Comparison of ENCODE assay signal across 31 mouse cellular contexts in the genomic region with DNA sequence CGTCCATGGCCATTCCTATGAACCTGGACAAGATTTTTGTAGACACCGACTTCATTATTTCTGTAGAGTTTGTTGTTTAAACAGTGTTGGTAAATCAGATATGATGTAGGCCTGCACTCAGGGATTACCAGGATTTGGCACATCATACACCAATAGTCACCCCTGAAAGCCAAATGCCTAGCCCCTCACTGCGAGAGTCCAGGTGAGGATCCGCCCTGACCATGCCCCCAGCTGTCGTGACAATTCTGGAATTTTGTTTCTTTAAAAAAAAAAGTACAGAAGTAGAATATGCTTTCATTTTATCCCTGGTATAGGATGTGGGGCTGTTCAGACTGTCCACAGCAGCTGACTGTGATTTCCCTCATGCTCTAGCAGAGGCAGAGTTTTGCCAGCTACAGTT. TPM values are rescaled to one million over a fixed set of nuclear protein-coding genes. Genes with fewer than 3 reads are reported as not detected.
DNase-seq lines count a peak whose midpoint lies in the region; ATAC-seq and TF ChIP-seq lines count a peak whose summit lies in the region.
"Had no signal": no experiment of that assay in that cellular context is flagged by ENCODE, and none has a peak within 500 bp of the region (broad histone marks: within the 10 kb centered on the region; RNA-seq: fewer than 3 reads in every experiment).

No protein-coding gene starts in this region.

- ATAC-seq in liver, postnatal 0 days: no peak
- ATAC-seq in inflammation-experienced regulatory T-cells, adult 6 months: no peak
- ATAC-seq: forebrain, embryonic 14.5 days; forebrain, embryonic 16.5 days had no signal

- H3K4me3 ChIP-seq in gastrocnemius, adult 2 months: no peak overlapping the region
- H3K4me3 ChIP-seq in heart, embryonic 10.5 days: no peak overlapping the region
- no peak overlapping the region for H3K4me3 ChIP-seq in heart, adult 2 months
- no peak overlapping the region for H3K4me3 ChIP-seq in liver, postnatal 0 days (ENCODE audit: low read depth, low read length)
- H3K4me3 ChIP-seq in limb, embryonic 10.5 days: no peak overlapping the region
- H3K4me3 ChIP-seq: embryonic facial prominence, embryonic 13.5 days; embryonic facial prominence, embryonic 15.5 days; erythroblast, embryonic 14.5 days; forebrain, embryonic 10.5 days had no signal

- DNase-seq in gastrocnemius, adult 2 months: peak; percentile 8
- DNase-seq in gastrocnemius, postnatal 25 days: no peak
- peak; percentile 58 for DNase-seq in heart, embryonic 10.5 days (ENCODE audit: low spot score)
- no peak for DNase-seq in heart, adult 2 months
- DNase-seq in liver, postnatal 0 days: peak; percentile 6
- DNase-seq in liver: no peak
- peak; percentile 4 for DNase-seq in limb, embryonic 10.5 days (ENCODE audit: low spot score)
- DNase-seq: adrenal gland, adult 2 months; adrenal gland, postnatal 10 days; adrenal gland, postnatal 25 days; cerebellum, adult 11 months; cerebellum, adult 18-20 months; cerebellum, adult 8-10 months; cerebellum, adult 9-11 months; cerebellum, postnatal 14 days; cerebellum, postnatal 36 days; embryo, embryonic 11 days had no signal

- no peak overlapping the region for H3K4me2 ChIP-seq in liver, postnatal 0 days (ENCODE audit: low read depth, low read length)
- H3K4me2 ChIP-seq: embryonic facial prominence, embryonic 13.5 days; embryonic facial prominence, embryonic 15.5 days had no signal

- 84% methylated on average over 5 of the region's 5 CpGs for WGBS in heart, embryonic 10.5 days
- 84% methylated on average over 5 of the region's 5 CpGs for WGBS in heart, adult 2 months
- WGBS in liver, postnatal 0 days (ENCODE audit: insufficient replicate concordance): 76% methylated on average over 5 of the region's 5 CpGs
- WGBS in limb, embryonic 10.5 days: 93% methylated on average over 5 of the region's 5 CpGs

- TF ChIP-seq CTCF in gastrocnemius, adult 2 months (IDR thresholded peaks at IDR 0.05): no peak
- TF ChIP-seq CTCF in heart, adult 2 months (IDR thresholded peaks at IDR 0.05): no peak
- no peak for TF ChIP-seq CTCF in liver, postnatal 0 days (IDR thresholded peaks at IDR 0.05; ENCODE audit: low read depth)

- no peak for TF ChIP-seq EP300 in heart, adult 2 months (IDR thresholded peaks at IDR 0.05; ENCODE audit: insufficient read depth, low read depth, low read length)
- TF ChIP-seq EP300 in liver, postnatal 0 days (IDR thresholded peaks at IDR 0.05; ENCODE audit: low read depth): no peak

- H3K27me3 ChIP-seq in heart, embryonic 10.5 days (ENCODE audit: insufficient read depth, poor library complexity, severe bottlenecking): no peaks in the 10 kb centered on the region
- no peaks in the 10 kb centered on the region for H3K27me3 ChIP-seq in heart, adult 2 months (ENCODE audit: control insufficient read depth, insufficient read depth, low read length)
- no peaks in the 10 kb centered on the region for H3K27me3 ChIP-seq in liver, postnatal 0 days (ENCODE audit: insufficient read depth, low read length)
- H3K27me3 ChIP-seq in limb, embryonic 10.5 days (ENCODE audit: low read depth, poor library complexity, severe bottlenecking): no peaks in the 10 kb centered on the region
- H3K27me3 ChIP-seq: embryonic facial prominence, embryonic 13.5 days; embryonic facial prominence, embryonic 15.5 days had no signal

- H3K79me2 ChIP-seq in heart, adult 2 months (replicated peaks; ENCODE audit: control insufficient read depth, insufficient read depth, low read length): no peaks in the 10 kb centered on the region

- TF ChIP-seq POLR2A in heart, adult 2 months (IDR thresholded peaks at IDR 0.05; ENCODE audit: insufficient read depth, low read depth, low read length): no peak

- intact Hi-C loops in gastrocnemius, adult 2 months (cut with DNase I): no loop called here
- intact Hi-C loops in heart, adult 2 months (cut with DNase I): no loop called here

- H3K4me1 ChIP-seq in heart, embryonic 10.5 days: no peaks in the 10 kb centered on the region
- H3K4me1 ChIP-seq in heart, adult 2 months (ENCODE audit: control insufficient read depth, insufficient read depth, low read length): no peaks in the 10 kb centered on the region
- H3K4me1 ChIP-seq in liver, postnatal 0 days (ENCODE audit: insufficient read depth): no peaks in the 10 kb centered on the region
- no peaks in the 10 kb centered on the region for H3K4me1 ChIP-seq in limb, embryonic 10.5 days
- H3K4me1 ChIP-seq: embryonic facial prominence, embryonic 13.5 days; embryonic facial prominence, embryonic 15.5 days; forebrain, embryonic 10.5 days had no signal

- H3K9ac ChIP-seq in heart, adult 2 months (ENCODE audit: low read depth, low read length): no peak overlapping the region
- H3K9ac ChIP-seq in liver, postnatal 0 days (replicated peaks): no peak overlapping the region
- H3K9ac ChIP-seq: embryonic facial prominence, embryonic 13.5 days; embryonic facial prominence, embryonic 15.5 days had no signal

- no peak overlapping the region for H3K27ac ChIP-seq in gastrocnemius, adult 2 months
- no peak overlapping the region for H3K27ac ChIP-seq in heart, embryonic 10.5 days
- H3K27ac ChIP-seq in heart, adult 2 months: no peak overlapping the region
- no peak overlapping the region for H3K27ac ChIP-seq in liver, postnatal 0 days (ENCODE audit: low read depth)
- H3K27ac ChIP-seq in limb, embryonic 10.5 days: no peak overlapping the region
- H3K27ac ChIP-seq: embryonic facial prominence, embryonic 13.5 days; embryonic facial prominence, embryonic 15.5 days; forebrain, embryonic 10.5 days had no signal

- no peaks in the 10 kb centered on the region for H3K36me3 ChIP-seq in heart, embryonic 10.5 days
- no peaks in the 10 kb centered on the region for H3K36me3 ChIP-seq in heart, adult 2 months (ENCODE audit: control insufficient read depth, insufficient read depth, low read length)
- no peaks in the 10 kb centered on the region for H3K36me3 ChIP-seq in liver, postnatal 0 days (replicated peaks; ENCODE audit: insufficient read depth, low read length)
- no peaks in the 10 kb centered on the region for H3K36me3 ChIP-seq in limb, embryonic 10.5 days
- H3K36me3 ChIP-seq: embryonic facial prominence, embryonic 13.5 days; embryonic facial prominence, embryonic 15.5 days; forebrain, embryonic 10.5 days had no signal

- H3K9me3 ChIP-seq in heart, embryonic 10.5 days: no peaks in the 10 kb centered on the region
- no peaks in the 10 kb centered on the region for H3K9me3 ChIP-seq in liver, postnatal 0 days (ENCODE audit: low read length)
- H3K9me3 ChIP-seq in limb, embryonic 10.5 days (replicated peaks): no peaks in the 10 kb centered on the region
- H3K9me3 ChIP-seq: embryonic facial prominence, embryonic 13.5 days; embryonic facial prominence, embryonic 15.5 days had no signal

RNA-seq across cellular contexts. Expression of gene Mier2, which starts 14.9 kb away (rescaled TPM):
- 10 to 100 TPM; 15.8 to 18.9 TPM for total RNA-seq in gastrocnemius, adult 2 months (2021)
- 10 to 100 TPM; 12.6 to 14.8 TPM for total RNA-seq in gastrocnemius, postnatal 25 days (2021)
- 46.6 and 53.9 TPM in 2 replicates for polyA plus RNA-seq in heart, embryonic 10.5 days (2016; fragmentation: Nextera tagmentation; extraction: Ambion mirVana)
- total RNA-seq in heart, adult 2 months (2021): 10 to 100 TPM; 12.7 to 12.9 TPM
- polyA plus RNA-seq in heart, adult 2 months (2012; rRNA removed): 27.4 and 31.8 TPM in 2 replicates
- polyA plus RNA-seq in liver, postnatal 0 days (2015; fragmentation: Nextera tagmentation; extraction: Ambion mirVana): 8.6 and 9.0 TPM in 2 replicates
- polyA plus RNA-seq in limb, embryonic 10.5 days (2016; fragmentation: Nextera tagmentation; extraction: Ambion mirVana): 71.3 and 79.8 TPM in 2 replicates
- polyA plus RNA-seq in inflammation-experienced regulatory T-cells, adult 6 months (2017; shearing (Covaris generic)): 10 to 100 TPM; 11.6 to 15.0 (median 13.1) TPM

RNA-seq across cellular contexts. Expression of gene Theg, which starts 17.2 kb away (rescaled TPM):
- not detected for total RNA-seq in gastrocnemius, adult 2 months (2021)
- not detected for total RNA-seq in gastrocnemius, postnatal 25 days (2021)
- not detected in 2 replicates for polyA plus RNA-seq in heart, embryonic 10.5 days (2016; fragmentation: Nextera tagmentation; extraction: Ambion mirVana)
- total RNA-seq in heart, adult 2 months (2021): not detected
- 0.10 TPM in 1 of 2 replicates, not detected in the other for polyA plus RNA-seq in heart, adult 2 months (2012; rRNA removed)
- not detected in 2 replicates for polyA plus RNA-seq in liver, postnatal 0 days (2015; fragmentation: Nextera tagmentation; extraction: Ambion mirVana)
- not detected in 2 replicates for polyA plus RNA-seq in limb, embryonic 10.5 days (2016; fragmentation: Nextera tagmentation; extraction: Ambion mirVana)
- not detected for polyA plus RNA-seq in inflammation-experienced regulatory T-cells, adult 6 months (2017; shearing (Covaris generic))
- total RNA-seq: adrenal gland, adult 2 months; adrenal gland, postnatal 10 days; adrenal gland, postnatal 25 days; adrenal gland, postnatal 4 days; common myeloid progenitor, adult 5-6 weeks; ES-E14; MEL had no signal
- polyA plus RNA-seq: adrenal gland, adult 2 months; brain, embryonic 14.5 days; C2C12; embryonic facial prominence, embryonic 11.5 days; embryonic facial prominence, embryonic 13.5 days; embryonic facial prominence, embryonic 15.5 days; erythroblast, embryonic 14.5 days; forebrain, embryonic 10.5 days; forebrain, embryonic 14.5 days; forebrain, embryonic 16.5 days had no signal

RNA-seq across cellular contexts. Expression of gene Plpp2, which starts 36.3 kb away (rescaled TPM):
- under 1 TPM; 0.71 to 0.73 TPM for total RNA-seq in gastrocnemius, adult 2 months (2021)
- total RNA-seq in gastrocnemius, postnatal 25 days (2021): 1 to 10 TPM in 1 of 2 experiments, under 1 TPM in 1; 0.84 to 1.2 TPM
- polyA plus RNA-seq in heart, embryonic 10.5 days (2016; fragmentation: Nextera tagmentation; extraction: Ambion mirVana): 16.8 and 24.1 TPM in 2 replicates
- total RNA-seq in heart, adult 2 months (2021): 1 to 10 TPM; 2.3 to 3.5 TPM
- 2.4 and 3.8 TPM in 2 replicates for polyA plus RNA-seq in heart, adult 2 months (2012; rRNA removed)
- polyA plus RNA-seq in liver, postnatal 0 days (2015; fragmentation: Nextera tagmentation; extraction: Ambion mirVana): 32.7 and 38.8 TPM in 2 replicates
- 26.6 and 29.3 TPM in 2 replicates for polyA plus RNA-seq in limb, embryonic 10.5 days (2016; fragmentation: Nextera tagmentation; extraction: Ambion mirVana)
- 1 to 10 TPM; 2.4 to 5.8 (median 2.9) TPM for polyA plus RNA-seq in inflammation-experienced regulatory T-cells, adult 6 months (2017; shearing (Covaris generic))

RNA-seq across cellular contexts. Expression of gene C2cd4c, which starts 43.9 kb away (rescaled TPM):
- total RNA-seq in gastrocnemius, adult 2 months (2021): under 1 TPM; 0.20 to 0.51 TPM
- total RNA-seq in gastrocnemius, postnatal 25 days (2021): not detected
- not detected in 2 replicates for polyA plus RNA-seq in heart, embryonic 10.5 days (2016; fragmentation: Nextera tagmentation; extraction: Ambion mirVana)
- under 1 TPM in 1 of 2 experiments, not detected in 1; 0.10 TPM for total RNA-seq in heart, adult 2 months (2021)
- 0.02 and 0.09 TPM in 2 replicates for polyA plus RNA-seq in heart, adult 2 months (2012; rRNA removed)
- polyA plus RNA-seq in liver, postnatal 0 days (2015; fragmentation: Nextera tagmentation; extraction: Ambion mirVana): not detected in 2 replicates
- polyA plus RNA-seq in limb, embryonic 10.5 days (2016; fragmentation: Nextera tagmentation; extraction: Ambion mirVana): not detected in 2 replicates
- not detected for polyA plus RNA-seq in inflammation-experienced regulatory T-cells, adult 6 months (2017; shearing (Covaris generic))
- total RNA-seq: common myeloid progenitor, adult 5-6 weeks; MEL had no signal
- polyA plus RNA-seq: embryonic facial prominence, embryonic 13.5 days; embryonic facial prominence, embryonic 15.5 days; erythroblast, embryonic 14.5 days; forebrain, embryonic 10.5 days had no signal

Comparison
In these comparisons a context has a peak if more than half of its experiments do, and no peak if none do; other contexts are left out.
1. DNase-seq: peak in gastrocnemius, adult 2 months (single experiment), heart, embryonic 10.5 days (single experiment), liver, postnatal 0 days (single experiment) and limb, embryonic 10.5 days (single experiment); none in gastrocnemius, postnatal 25 days (single experiment), heart, adult 2 months (0 of 2) and liver (single experiment).